Mouse (Mus musculus): ENCODE measurements around the gene Fgfr3. TPM values are rescaled to one million over a fixed set of nuclear protein-coding genes. Genes with fewer than 3 reads are reported as not detected.

Gene Fgfr3
- polyA plus RNA-seq, 1 experiment: 1.6 TPM

DNA sequence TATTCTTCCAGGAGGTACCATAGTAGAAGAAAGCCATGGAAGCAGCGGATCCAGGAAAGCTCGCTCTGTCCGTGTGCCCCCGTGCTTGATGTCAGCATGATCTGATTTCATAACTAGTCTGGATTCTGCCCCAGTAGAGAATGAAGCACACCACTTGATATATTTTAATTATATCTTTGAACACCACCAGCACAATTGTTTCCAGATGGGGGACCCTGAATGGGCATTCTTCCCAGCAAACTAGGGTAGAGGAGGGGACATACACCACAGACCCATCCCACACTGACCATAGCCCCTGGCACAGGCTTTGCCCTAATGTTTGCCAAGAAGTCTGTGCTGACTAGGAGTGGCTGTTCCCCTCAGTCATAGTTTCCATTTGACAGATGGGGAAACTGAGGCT lies 36.5 kb upstream of the Fgfr3 start:
- TF ChIP-seq POLR2A (IDR thresholded peaks at IDR 0.05; ENCODE audit: borderline replicate concordance, control insufficient read depth, low read depth, low read length): no peak
- TF ChIP-seq CTCF (IDR thresholded peaks at IDR 0.05; ENCODE audit: control insufficient read depth, insufficient read depth, low read length): no peak
- 88% methylated on average over 4 of the region's 4 CpGs for WGBS
- Histone ChIP-seq H3K4me1 (ENCODE audit: control insufficient read depth, insufficient read depth, low read length) (no peaks in the 10 kb centered on the region), H3K27ac (ENCODE audit: control insufficient read depth, insufficient read depth, low read depth, low read length, poor library complexity) (no peak overlapping the region), H3K4me3 (replicated peaks; ENCODE audit: control insufficient read depth, low read depth, low read length) (no peak overlapping the region)

DNA sequence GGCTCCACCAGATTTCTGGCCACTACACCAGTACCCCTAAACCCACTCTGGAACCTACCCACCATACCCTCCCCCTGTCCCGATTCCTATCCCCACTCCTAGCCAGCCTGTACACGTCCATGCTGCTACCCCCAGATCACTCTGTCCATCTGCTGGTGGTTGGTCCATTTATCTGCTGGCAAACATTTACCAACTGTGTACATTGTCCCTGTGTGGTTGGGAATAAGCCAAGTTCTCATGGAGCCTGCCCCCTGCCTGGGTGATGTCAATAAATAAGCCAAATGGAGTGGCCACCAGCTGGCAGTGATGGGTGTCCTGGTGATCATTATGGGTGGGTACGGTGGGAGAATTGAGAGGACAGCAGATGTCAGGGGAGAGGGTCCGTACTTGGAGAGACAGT lies 34.3 kb upstream of the Fgfr3 start:
- Histone ChIP-seq H3K27ac (ENCODE audit: control insufficient read depth, insufficient read depth, low read depth, low read length, poor library complexity) (no peak overlapping the region), H3K4me3 (replicated peaks; ENCODE audit: control insufficient read depth, low read depth, low read length) (no peak overlapping the region), H3K4me1 (ENCODE audit: control insufficient read depth, insufficient read depth, low read length) (no peaks in the 10 kb centered on the region)
- TF ChIP-seq POLR2A (IDR thresholded peaks at IDR 0.05; ENCODE audit: borderline replicate concordance, control insufficient read depth, low read depth, low read length): no peak
- TF ChIP-seq CTCF (IDR thresholded peaks at IDR 0.05; ENCODE audit: control insufficient read depth, insufficient read depth, low read length): no peak
- 76% methylated on average over 4 of the region's 4 CpGs for WGBS

GRCm38 (mm10) chr5:33688278-33689220 lies 32.9 kb upstream of the Fgfr3 start:
- no peaks in the 10 kb centered on the region for H3K4me1 ChIP-seq (ENCODE audit: control insufficient read depth, insufficient read depth, low read length)
- no peak overlapping the region for H3K27ac ChIP-seq (ENCODE audit: control insufficient read depth, insufficient read depth, low read depth, low read length, poor library complexity)
- no peak overlapping the region for H3K4me3 ChIP-seq (replicated peaks; ENCODE audit: control insufficient read depth, low read depth, low read length)
- TF ChIP-seq CTCF (IDR thresholded peaks at IDR 0.05; ENCODE audit: control insufficient read depth, insufficient read depth, low read length) (no peak), POLR2A (IDR thresholded peaks at IDR 0.05; ENCODE audit: borderline replicate concordance, control insufficient read depth, low read depth, low read length) (no peak)
- 80% methylated on average over 14 of the region's 14 CpGs for WGBS

GRCm38 (mm10) chr5:33689221-33689844 lies 32.1 kb upstream of the Fgfr3 start:
- WGBS: 82% methylated on average over 20 of the region's 20 CpGs
- Histone ChIP-seq H3K4me3 (replicated peaks; ENCODE audit: control insufficient read depth, low read depth, low read length) (no peak overlapping the region), H3K27ac (ENCODE audit: control insufficient read depth, insufficient read depth, low read depth, low read length, poor library complexity) (no peak overlapping the region), H3K4me1 (ENCODE audit: control insufficient read depth, insufficient read depth, low read length) (no peaks in the 10 kb centered on the region)
- TF ChIP-seq POLR2A (IDR thresholded peaks at IDR 0.05; ENCODE audit: borderline replicate concordance, control insufficient read depth, low read depth, low read length) (no peak), CTCF (IDR thresholded peaks at IDR 0.05; ENCODE audit: control insufficient read depth, insufficient read depth, low read length) (no peak)

DNA sequence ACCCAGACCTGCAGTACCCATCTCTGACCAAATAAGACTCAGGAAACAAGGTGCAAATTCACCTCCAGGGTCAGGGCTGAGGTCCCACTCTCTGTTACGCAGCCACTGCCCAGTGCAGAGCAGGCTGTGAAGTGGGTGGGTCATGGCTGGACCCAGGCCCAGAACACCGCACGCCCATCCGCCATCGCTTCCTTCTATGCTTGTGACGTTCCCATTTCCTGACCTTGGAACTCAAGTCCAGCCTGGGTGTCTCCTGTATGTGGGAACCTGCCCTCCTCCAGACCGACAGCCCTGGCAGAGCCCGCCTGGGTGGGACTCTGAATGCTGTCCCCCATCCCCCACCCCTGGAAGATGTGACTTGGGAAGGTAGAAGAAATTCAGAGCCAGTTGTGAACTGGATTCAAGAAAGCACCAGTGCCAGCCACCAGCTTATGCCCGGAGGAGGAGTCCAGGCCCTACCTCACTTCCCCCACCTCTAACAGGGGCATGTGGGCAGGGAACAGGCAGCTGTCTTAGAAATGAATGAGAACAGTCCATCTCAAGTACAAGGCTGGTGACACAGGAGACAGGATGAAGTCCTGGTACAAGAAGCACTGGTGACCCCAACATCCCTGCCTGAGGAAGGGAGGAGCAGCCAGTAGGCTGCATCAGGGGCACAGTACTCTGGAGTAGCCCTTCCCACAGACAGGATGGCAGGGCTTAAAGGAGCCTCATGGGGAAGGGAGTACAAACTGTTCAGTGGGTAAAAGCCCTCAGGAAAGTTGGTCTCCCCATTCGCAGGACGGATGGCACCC lies 31.4 kb upstream of the Fgfr3 start:
- TF ChIP-seq POLR2A (IDR thresholded peaks at IDR 0.05; ENCODE audit: borderline replicate concordance, control insufficient read depth, low read depth, low read length) (no peak), CTCF (IDR thresholded peaks at IDR 0.05; ENCODE audit: control insufficient read depth, insufficient read depth, low read length) (no peak)
- Histone ChIP-seq H3K27ac (ENCODE audit: control insufficient read depth, insufficient read depth, low read depth, low read length, poor library complexity) (0 out of 2 replicates have a peak overlapping the region, but pooled peaks have one; percentile 4), H3K4me3 (replicated peaks; ENCODE audit: control insufficient read depth, low read depth, low read length) (no peak overlapping the region), H3K4me1 (ENCODE audit: control insufficient read depth, insufficient read depth, low read length) (no peaks in the 10 kb centered on the region)
- WGBS: 83% methylated on average over 11 of the region's 11 CpGs

DNA sequence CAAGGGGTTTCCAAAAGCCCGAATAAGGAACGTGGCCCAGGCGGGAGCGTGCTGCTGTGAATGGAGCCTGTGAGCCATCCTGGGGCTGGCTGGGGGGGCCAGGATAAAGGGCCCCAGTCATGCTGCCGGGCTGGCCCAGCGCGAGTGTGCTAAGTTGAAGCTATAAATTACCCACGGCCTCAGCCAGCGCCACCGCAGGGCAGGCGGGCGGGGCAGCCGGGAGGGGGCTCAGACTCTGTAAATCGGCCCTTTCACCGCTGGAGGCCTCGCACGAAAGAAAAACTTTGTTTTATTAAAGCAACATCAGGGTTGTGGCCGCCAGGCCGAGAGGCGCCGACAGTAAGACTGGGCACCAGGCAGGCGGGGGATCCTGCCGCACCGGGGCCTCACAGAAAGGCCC lies 29.1 kb upstream of the Fgfr3 start:
- no peak overlapping the region for H3K4me3 ChIP-seq (replicated peaks; ENCODE audit: control insufficient read depth, low read depth, low read length)
- 8% methylated on average over 24 of the region's 24 CpGs for WGBS
- H3K4me1 ChIP-seq (ENCODE audit: control insufficient read depth, insufficient read depth, low read length): no peaks in the 10 kb centered on the region
- TF ChIP-seq POLR2A (IDR thresholded peaks at IDR 0.05; ENCODE audit: borderline replicate concordance, control insufficient read depth, low read depth, low read length) (no peak), CTCF (IDR thresholded peaks at IDR 0.05; ENCODE audit: control insufficient read depth, insufficient read depth, low read length) (no peak)
- no peak overlapping the region for H3K27ac ChIP-seq (ENCODE audit: control insufficient read depth, insufficient read depth, low read depth, low read length, poor library complexity)

DNA sequence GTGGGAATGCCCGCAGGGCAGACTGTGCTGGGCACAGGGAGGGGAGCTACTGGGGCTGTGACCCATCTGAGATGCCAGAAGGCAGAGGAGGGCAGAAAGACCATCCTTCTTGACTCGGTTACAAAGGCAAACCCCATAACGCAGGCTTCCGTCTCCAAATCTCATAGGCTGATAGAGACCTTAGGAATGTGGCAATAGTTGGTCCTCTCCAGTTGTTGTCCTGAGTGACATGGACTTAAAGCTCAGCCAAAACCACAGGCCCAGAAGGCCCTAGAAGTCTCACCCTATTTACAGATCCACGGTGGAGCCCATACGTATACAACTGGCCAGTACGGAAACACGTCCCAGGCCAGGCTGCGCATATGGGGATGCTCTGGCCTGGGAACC lies 27.0 kb upstream of the Fgfr3 start:
- Histone ChIP-seq H3K4me1 (ENCODE audit: control insufficient read depth, insufficient read depth, low read length) (no peaks in the 10 kb centered on the region), H3K4me3 (replicated peaks; ENCODE audit: control insufficient read depth, low read depth, low read length) (no peak overlapping the region), H3K27ac (ENCODE audit: control insufficient read depth, insufficient read depth, low read depth, low read length, poor library complexity) (no peak overlapping the region)
- 91% methylated on average over 9 of the region's 9 CpGs for WGBS
- TF ChIP-seq POLR2A (IDR thresholded peaks at IDR 0.05; ENCODE audit: borderline replicate concordance, control insufficient read depth, low read depth, low read length) (no peak), CTCF (IDR thresholded peaks at IDR 0.05; ENCODE audit: control insufficient read depth, insufficient read depth, low read length) (no peak)

All from bone marrow, adult 2 months (tissue).